Mouse (Mus musculus) forebrain, embryonic 14.5 days (tissue): ENCODE data around the gene Cep85l. TPM values are rescaled to one million over a fixed set of nuclear protein-coding genes. Genes with fewer than 3 reads are reported as not detected.

Source experiments
- ATAC-seq: fragments of 200-750 bp; cut with Nextera tagmentation; 2 replicates; pipeline ENCODE4 v1.8.0; 2017; ENCODE audit warnings: mild to moderate bottlenecking, moderate library complexity
- DNase-seq: peaks from one replicate; pipeline ENCODE4 v3.0.0-alpha.2; 2015; ENCODE audit warnings: low spot score
- H3K27ac ChIP-seq: fragments of 300-500 bp; sonication (generic); 2 replicates; pipeline ENCODE4 v1.5.1; 2014; ENCODE audit warnings: low read depth, mild to moderate bottlenecking, control low read depth, low read length, moderate library complexity
- H3K27me3 ChIP-seq: fragments of 300-500 bp; sonication (generic); replicated peaks from 2 replicates; pipeline ENCODE4 v1.6.1; 2014; ENCODE audit warnings: low read length, control low read depth, mixed read lengths; ENCODE audit not compliant: control insufficient read depth, insufficient read depth
- H3K36me3 ChIP-seq: fragments of 300-500 bp; sonication (generic); 2 replicates; pipeline ENCODE4 v1.6.1; 2014; ENCODE audit warnings: low read length, control low read depth; ENCODE audit not compliant: control insufficient read depth, insufficient read depth
- H3K4me1 ChIP-seq: fragments of 300-500 bp; sonication (generic); 2 replicates; pipeline ENCODE4 v1.6.1; 2014; ENCODE audit warnings: antibody characterized with exemption, low read length, control low read depth; ENCODE audit not compliant: control insufficient read depth, insufficient read depth
- H3K4me2 ChIP-seq: fragments of 300-500 bp; sonication (generic); 2 replicates; pipeline ENCODE4 v1.6.1; 2014; ENCODE audit warnings: mild to moderate bottlenecking, control low read depth, low read length
- H3K4me3 ChIP-seq: fragments of 300-500 bp; sonication (generic); 2 replicates; pipeline ENCODE4 v1.5.1; 2014; ENCODE audit warnings: low read depth, low read length, control low read depth
- H3K9ac ChIP-seq: fragments of 300-500 bp; sonication (generic); 2 replicates; pipeline ENCODE4 v1.6.1; 2014; ENCODE audit warnings: mild to moderate bottlenecking, low read length, control low read depth, moderate library complexity
- H3K9me3 ChIP-seq: fragments of 300-500 bp; sonication (generic); replicated peaks from 2 replicates; pipeline ENCODE4 v1.6.1; 2016; ENCODE audit warnings: low read length, control low read depth, mixed read lengths; ENCODE audit not compliant: control insufficient read depth
- WGBS: fragments of 180-500 bp; shearing (Covaris S2); extraction: QIAGEN DNeasy Blood & Tissue Kit; methylation state at CpG from one replicate; pipeline ENCODE4 v1.1.7; 2014; 5-methylcytosine and 5-hydroxymethylcytosine counted together
- polyA plus RNA-seq: library from polyadenylated mRNA; unstranded; fragments of >200 nt; fragmentation: Nextera tagmentation; extraction: Ambion mirVana; gene quantifications from 2 replicates; pipeline ENCODE4 v1.2.1, GENCODE M21; 2014

Gene Cep85l
- polyA plus RNA-seq, 1 experiment from 2014 or later = 10.3 TPM

DNA sequence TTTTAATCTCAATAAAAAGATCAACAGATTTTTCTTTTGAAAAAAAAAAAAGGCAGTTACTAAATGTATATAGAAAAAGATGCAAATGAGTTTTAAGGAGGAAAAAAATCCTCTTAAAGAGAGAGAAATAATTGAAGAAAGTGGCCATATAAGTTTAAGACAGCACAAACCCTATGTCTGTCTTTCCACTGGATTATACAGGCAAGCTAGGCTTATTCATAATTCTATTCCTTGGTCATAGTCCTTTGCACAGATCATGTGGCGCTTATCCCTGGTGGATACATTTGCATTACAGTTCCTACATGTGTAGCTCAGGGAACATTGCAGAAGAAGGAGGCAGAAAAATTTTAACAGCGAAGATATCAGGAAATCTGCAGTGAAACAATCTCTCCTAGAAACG is 73.1 kb downstream of the Cep85l start:
- Histone ChIP-seq H3K4me2 (no peak overlapping the region), H3K27me3 (no peaks in the 10 kb centered on the region), H3K9me3 (no peaks in the 10 kb centered on the region), H3K36me3 (no peaks in the 10 kb centered on the region), H3K4me3 (no peak overlapping the region), H3K9ac (no peak overlapping the region), H3K4me1 (no peaks in the 10 kb centered on the region), H3K27ac (no peak overlapping the region)
- DNase-seq (no peak), ATAC-seq (no peak)
- 91% methylated on average over 3 of the region's 3 CpGs for WGBS

- DNase-seq (peak; percentile 62), ATAC-seq (peak; percentile 52; the same call in 1 of the 2 replicates)
These were observed 73.9 kb downstream of the Cep85l start for GRCm38 (mm10) chr10:53305867-53306266.

DNA sequence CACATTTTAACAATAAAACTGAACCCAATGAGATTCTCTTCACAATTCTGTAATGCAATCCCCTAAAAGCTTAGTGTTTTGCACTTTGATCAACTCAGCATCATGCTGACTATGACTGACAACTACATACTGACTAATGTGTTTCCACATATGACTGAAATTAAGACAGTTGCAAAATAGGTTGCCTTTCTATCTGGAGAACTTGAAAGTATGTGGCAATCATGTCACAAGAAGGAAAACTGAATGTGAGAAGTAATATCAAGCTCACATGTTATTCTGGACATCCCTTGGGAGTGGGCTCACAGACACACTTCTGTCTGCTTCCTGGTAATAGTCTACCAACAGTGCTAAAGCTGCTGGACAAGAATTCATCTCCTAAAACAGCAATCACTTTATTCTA is 94.6 kb downstream of the Cep85l start:
- no peak overlapping the region for H3K9ac ChIP-seq
- H3K9me3 ChIP-seq = no peaks in the 10 kb centered on the region
- H3K4me3 ChIP-seq = no peak overlapping the region
- DNase-seq = no peak
- peaks cover 10% of the 10 kb centered on the region; the same call in 1 of the 2 replicates for H3K36me3 ChIP-seq
- H3K27ac ChIP-seq = no peak overlapping the region
- no peak for ATAC-seq
- H3K4me2 ChIP-seq = no peak overlapping the region
- no peaks in the 10 kb centered on the region for H3K27me3 ChIP-seq
- H3K4me1 ChIP-seq = no peaks in the 10 kb centered on the region

More at GRCm38 (mm10) chr10:53305867-53306266, 73.9 kb downstream of the Cep85l start:
- no peak overlapping the region for H3K4me3 ChIP-seq
- no peaks in the 10 kb centered on the region for H3K9me3 ChIP-seq
- 25% methylated on average over 3 of the region's 3 CpGs for WGBS
- H3K27me3 ChIP-seq = no peaks in the 10 kb centered on the region
- H3K4me1 ChIP-seq = no peaks in the 10 kb centered on the region
- H3K9ac ChIP-seq = no peak overlapping the region
- H3K36me3 ChIP-seq = 0 out of 2 replicates have a peak, but pooled peaks cover 3% of the 10 kb centered on the region
- H3K27ac ChIP-seq = no peak overlapping the region
- H3K4me2 ChIP-seq = no peak overlapping the region

DNA sequence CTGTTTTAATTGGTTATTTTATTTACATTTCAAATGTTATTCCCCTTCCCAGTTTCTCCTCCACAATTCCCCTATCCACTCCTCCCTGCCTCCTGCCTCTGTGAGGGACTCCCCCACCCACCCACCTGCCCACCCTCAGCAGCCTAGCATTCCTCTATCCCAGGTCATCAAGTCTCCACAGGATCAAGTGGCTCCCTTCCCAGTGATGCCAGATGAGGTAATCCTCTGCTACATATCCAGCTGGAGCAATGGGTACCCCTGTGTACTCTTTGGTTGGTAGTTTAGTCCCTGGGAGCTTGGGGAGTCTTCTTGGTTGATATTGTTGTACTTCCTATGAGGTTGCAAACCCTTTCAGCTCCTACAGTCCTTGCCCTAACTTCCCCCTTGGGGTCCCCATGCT is 107.5 kb downstream of the Cep85l start:
- no peak overlapping the region for H3K4me3 ChIP-seq
- DNase-seq (no peak), ATAC-seq (no peak)
- no peaks in the 10 kb centered on the region for H3K27me3 ChIP-seq
- H3K9ac ChIP-seq = no peak overlapping the region
- no peaks in the 10 kb centered on the region for H3K36me3 ChIP-seq
- H3K9me3 ChIP-seq = no peaks in the 10 kb centered on the region
- H3K4me1 ChIP-seq = no peaks in the 10 kb centered on the region
- H3K4me2 ChIP-seq = no peak overlapping the region
- H3K27ac ChIP-seq = no peak overlapping the region

DNA sequence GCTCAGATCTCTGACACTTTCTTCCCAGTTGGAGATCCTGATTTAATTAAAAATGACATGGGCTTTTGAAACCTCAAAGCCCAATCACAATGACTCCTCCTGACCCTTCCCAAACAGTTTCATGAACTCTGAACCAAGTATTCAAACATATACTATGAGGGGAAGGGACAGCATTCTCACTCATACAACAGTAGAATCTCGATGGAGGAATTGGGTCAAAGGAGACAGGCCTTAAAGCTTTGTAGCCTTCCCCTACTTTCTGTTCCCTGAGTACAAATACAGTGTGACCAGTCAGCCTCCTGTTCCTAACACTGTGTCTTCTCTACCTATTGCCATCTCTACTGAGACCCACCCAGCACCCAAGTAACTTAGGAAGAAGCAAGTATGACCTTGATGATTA is 117.7 kb downstream of the Cep85l start:
- no peaks in the 10 kb centered on the region for H3K4me1 ChIP-seq
- no peaks in the 10 kb centered on the region for H3K9me3 ChIP-seq
- DNase-seq = no peak
- ATAC-seq = no peak
- no peak overlapping the region for H3K9ac ChIP-seq
- no peaks in the 10 kb centered on the region for H3K36me3 ChIP-seq
- no peak overlapping the region for H3K27ac ChIP-seq
- WGBS = 69% methylated on average over 1 of the region's 1 CpGs
- no peak overlapping the region for H3K4me3 ChIP-seq
- H3K4me2 ChIP-seq = no peak overlapping the region
- no peaks in the 10 kb centered on the region for H3K27me3 ChIP-seq

- no peak for DNase-seq
- Histone ChIP-seq H3K27me3 (no peaks in the 10 kb centered on the region), H3K36me3 (no peaks in the 10 kb centered on the region), H3K9ac (no peak overlapping the region), H3K4me1 (no peaks in the 10 kb centered on the region), H3K4me3 (no peak overlapping the region), H3K4me2 (no peak overlapping the region), H3K9me3 (no peaks in the 10 kb centered on the region), H3K27ac (no peak overlapping the region)
- 78% methylated on average over 6 of the region's 6 CpGs for WGBS
- ATAC-seq = no peak
These were observed 144.4 kb downstream of the Cep85l start for GRCm38 (mm10) chr10:53235381-53235780.

DNA sequence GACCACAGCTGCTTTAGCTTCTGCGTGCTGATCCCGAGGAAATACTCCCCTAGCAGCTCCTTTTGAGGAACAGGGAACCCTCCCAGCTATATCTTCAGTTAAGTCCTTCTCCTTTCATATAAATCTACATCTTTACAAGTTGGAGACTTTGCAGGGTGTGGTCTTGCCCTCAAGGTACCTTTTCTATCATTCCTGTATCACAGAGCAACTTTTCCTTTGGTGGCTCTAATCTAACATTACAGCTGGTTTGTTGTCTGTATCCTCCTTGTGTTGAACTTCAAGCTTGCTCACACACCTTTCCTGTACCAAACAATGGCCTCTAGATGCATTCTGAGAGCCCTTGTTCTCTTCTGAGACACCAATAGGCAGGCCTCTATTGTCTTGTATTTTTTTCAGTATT is 145.1 kb downstream of the Cep85l start:
- H3K27ac ChIP-seq = no peak overlapping the region
- no peak overlapping the region for H3K9ac ChIP-seq
- no peaks in the 10 kb centered on the region for H3K36me3 ChIP-seq
- no peak for ATAC-seq
- no peaks in the 10 kb centered on the region for H3K9me3 ChIP-seq
- H3K4me3 ChIP-seq = no peak overlapping the region
- H3K27me3 ChIP-seq = no peaks in the 10 kb centered on the region
- no peak overlapping the region for H3K4me2 ChIP-seq
- DNase-seq = no peak
- no peaks in the 10 kb centered on the region for H3K4me1 ChIP-seq
- WGBS = 90% methylated on average over 2 of the region's 2 CpGs

GRCm38 (mm10) chr10:53234086-53234613 is 145.6 kb downstream of the Cep85l start:
- Histone ChIP-seq H3K36me3 (no peaks in the 10 kb centered on the region), H3K9ac (no peak overlapping the region), H3K4me1 (no peaks in the 10 kb centered on the region), H3K27me3 (no peaks in the 10 kb centered on the region), H3K27ac (no peak overlapping the region), H3K4me3 (no peak overlapping the region), H3K4me2 (no peak overlapping the region), H3K9me3 (no peaks in the 10 kb centered on the region)
- no peak for ATAC-seq
- WGBS = 77% methylated on average over 2 of the region's 2 CpGs
- DNase-seq = no peak

DNA sequence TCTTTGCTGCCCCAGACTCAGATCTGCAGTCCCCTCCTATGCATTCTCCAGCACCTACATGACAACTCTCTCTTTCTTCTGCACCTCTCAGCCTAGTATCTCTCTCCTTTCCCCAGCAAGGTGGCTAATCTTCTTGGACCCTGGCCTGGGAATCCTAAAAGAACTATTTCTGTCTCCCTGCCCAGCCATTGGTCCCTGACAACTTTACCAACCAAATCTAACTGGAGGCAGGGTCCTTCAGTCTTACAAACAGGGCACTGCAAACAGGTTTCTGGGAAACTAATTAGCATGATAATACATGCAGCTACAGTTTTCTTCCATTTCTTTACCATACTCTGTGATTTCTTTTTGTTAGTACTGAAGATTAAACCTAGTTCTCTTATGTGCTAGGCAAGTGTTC is 148.9 kb downstream of the Cep85l start:
- no peak overlapping the region for H3K4me2 ChIP-seq
- no peaks in the 10 kb centered on the region for H3K9me3 ChIP-seq
- no peaks in the 10 kb centered on the region for H3K27me3 ChIP-seq
- no peaks in the 10 kb centered on the region for H3K4me1 ChIP-seq
- H3K9ac ChIP-seq = no peak overlapping the region
- no peak overlapping the region for H3K27ac ChIP-seq
- ATAC-seq (no peak), DNase-seq (no peak)
- no peak overlapping the region for H3K4me3 ChIP-seq
- no peaks in the 10 kb centered on the region for H3K36me3 ChIP-seq
